Mouse (Mus musculus) gastrocnemius, postnatal 4 days (tissue): ENCODE measurements around the gene Wdr83os. TPM values are rescaled to one million over a fixed set of nuclear protein-coding genes. Genes with fewer than 3 reads are reported as not detected.
A peak's percentile ranks its signal among the peaks of the same experiment; 100 is the strongest.
"Not testable (repeated sequence)": the region's sequence is repeated elsewhere in the genome, so short reads cannot be mapped to it uniquely, and the experiment has no call there.

Experiments used
- DNase-seq, 2 experiments: peaks; one replicate each; pipeline ENCODE4 v3.0.0; 2021 to 2022; ENCODE audit warnings: low spot score in 2 of 2, mixed read lengths in 2 of 2
- total RNA-seq, 2 experiments: library from RNA; stranded (reverse); gene quantifications; 2 replicates each; pipeline ENCODE4 v1.2.3; 2021

Wdr83os gene
- total RNA-seq, 2 experiments from 2014 or later: 46.0 to 49.7 TPM

- DNase-seq: peak; percentile 75 to 91
Measured at GRCm38 (mm10) chr8:85071514-85072281, 8.8 kb upstream of the Wdr83os start, which contains the start of gene Dhps. Gene Dhps (plus strand): TSS chr8:85071757.

- DNase-seq: no peak
Measured at GRCm38 (mm10) chr8:85072364-85072929, 8.1 kb upstream of the Wdr83os start.

- no peak for DNase-seq
Measured at GRCm38 (mm10) chr8:85073041-85073612, 7.4 kb upstream of the Wdr83os start.

GRCm38 (mm10) chr8:85074167-85074566 is 6.4 kb upstream of the Wdr83os start:
- DNase-seq: no peak

- no peak for DNase-seq
Measured at GRCm38 (mm10) chr8:85074617-85075016, 5.9 kb upstream of the Wdr83os start.

GRCm38 (mm10) chr8:85076001-85076400 is 4.5 kb upstream of the Wdr83os start:
- DNase-seq: peak in 1 of 2 experiments; percentile 50

GRCm38 (mm10) chr8:85076993-85077392 is 3.5 kb upstream of the Wdr83os start:
- DNase-seq: peak in 1 of 2 experiments; percentile 71

GRCm38 (mm10) chr8:85080214-85080531 is 367 bp upstream of the Wdr83os start:
- peak in 1 of 2 experiments; percentile 56 for DNase-seq

- DNase-seq: peak in 1 of 2 experiments; percentile 46
Measured at GRCm38 (mm10) chr8:85081216-85081555, 646 bp downstream of the Wdr83os start, which contains the start of gene Wdr83. Gene Wdr83 (minus strand): TSS chr8:85081306.

GRCm38 (mm10) chr8:85082169-85082568 is 1.6 kb downstream of the Wdr83os start:
- not testable (repeated sequence) for DNase-seq

GRCm38 (mm10) chr8:85083108-85083813 is 2.7 kb downstream of the Wdr83os start, which contains the start of gene Man2b1:
Gene Man2b1 (plus strand): TSS chr8:85083270.
- peak; percentile 61 to 87 for DNase-seq

GRCm38 (mm10) chr8:85084633-85085032 is 4.1 kb downstream of the Wdr83os start:
- no peak for DNase-seq

- DNase-seq: no peak
Measured at GRCm38 (mm10) chr8:85086238-85086637, 5.7 kb downstream of the Wdr83os start.

- no peak for DNase-seq
Measured at GRCm38 (mm10) chr8:85088771-85089170, 8.2 kb downstream of the Wdr83os start.

GRCm38 (mm10) chr8:85090856-85091255 is 10.3 kb downstream of the Wdr83os start:
- DNase-seq: no peak

GRCm38 (mm10) chr8:85091526-85092090 is 11.1 kb downstream of the Wdr83os start:
- DNase-seq: no peak

- DNase-seq: peak in 1 of 2 experiments; percentile 14
Measured at GRCm38 (mm10) chr8:85095051-85095450, 14.5 kb downstream of the Wdr83os start.

- peak in 1 of 2 experiments; percentile 12 for DNase-seq
Measured at GRCm38 (mm10) chr8:85095566-85095965, 15.0 kb downstream of the Wdr83os start.

GRCm38 (mm10) chr8:85096196-85096595 is 15.7 kb downstream of the Wdr83os start:
- peak in 1 of 2 experiments; percentile 14 for DNase-seq

GRCm38 (mm10) chr8:85096850-85097249 is 16.3 kb downstream of the Wdr83os start:
- DNase-seq: peak in 1 of 2 experiments; percentile 10

GRCm38 (mm10) chr8:85100076-85100665 is 19.6 kb downstream of the Wdr83os start:
- DNase-seq: no peak
